Mouse (Mus musculus) Muller cell, postnatal 12 days (primary cell): ENCODE measurements at regions not wholly inside any gene's neighbourhood (a gene's known extent, or its start where the extent isn't known, plus 50 kb on each side); places are given as distances from the start of the nearest gene placed in this dataset.
"Not testable (repeated sequence)": the region's sequence is repeated elsewhere in the genome, so short reads cannot be mapped to it uniquely, and the experiment has no call there.

ENCODE experiments used
- DNase-seq: peaks from one replicate; pipeline ENCODE4 v3.0.0-alpha.2; 2015; ENCODE audit errors: inconsistent ontology term

DNA sequence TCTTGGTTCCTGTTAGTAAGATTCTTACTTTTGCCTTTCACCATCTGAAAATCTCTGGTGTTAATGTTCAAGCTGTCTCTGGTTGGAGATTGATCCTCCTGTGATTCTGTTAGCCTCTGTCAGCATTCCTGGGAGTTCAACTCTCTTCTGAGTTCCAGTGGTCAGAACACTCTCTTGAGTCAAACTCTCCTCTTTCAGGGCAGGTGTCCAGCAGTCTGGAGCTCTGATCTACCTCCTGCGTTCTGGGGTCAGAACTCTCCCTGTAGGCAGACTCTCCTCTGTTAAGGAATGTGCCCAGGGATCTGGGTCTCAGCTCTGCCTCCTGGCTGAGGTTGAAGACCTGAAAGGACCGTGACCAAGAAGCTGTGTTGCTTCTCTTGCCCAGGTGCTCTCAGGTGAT lies 581.3 kb downstream of the H2al1n start:
- DNase-seq = not testable (repeated sequence)

DNA sequence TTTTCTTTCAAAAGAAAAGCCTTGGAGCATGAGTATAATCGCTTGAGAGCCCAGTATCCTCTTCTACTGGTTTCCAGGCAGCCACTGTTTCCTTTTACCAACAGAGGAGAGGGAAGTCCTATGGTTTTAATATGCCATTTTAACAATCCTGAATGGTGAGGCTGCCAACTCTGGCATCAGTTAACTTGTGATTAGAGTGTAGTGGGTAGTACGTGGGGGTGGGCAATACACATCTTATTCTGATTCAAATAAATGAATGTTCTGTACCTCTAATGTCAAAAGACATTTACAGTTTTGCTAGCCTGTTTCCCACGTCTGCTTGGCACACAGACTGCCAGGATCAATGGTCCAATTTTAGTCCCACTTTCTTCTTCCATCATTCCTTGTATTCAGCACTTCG lies 624.9 kb downstream of the H2al1n start:
- no peak for DNase-seq

DNA sequence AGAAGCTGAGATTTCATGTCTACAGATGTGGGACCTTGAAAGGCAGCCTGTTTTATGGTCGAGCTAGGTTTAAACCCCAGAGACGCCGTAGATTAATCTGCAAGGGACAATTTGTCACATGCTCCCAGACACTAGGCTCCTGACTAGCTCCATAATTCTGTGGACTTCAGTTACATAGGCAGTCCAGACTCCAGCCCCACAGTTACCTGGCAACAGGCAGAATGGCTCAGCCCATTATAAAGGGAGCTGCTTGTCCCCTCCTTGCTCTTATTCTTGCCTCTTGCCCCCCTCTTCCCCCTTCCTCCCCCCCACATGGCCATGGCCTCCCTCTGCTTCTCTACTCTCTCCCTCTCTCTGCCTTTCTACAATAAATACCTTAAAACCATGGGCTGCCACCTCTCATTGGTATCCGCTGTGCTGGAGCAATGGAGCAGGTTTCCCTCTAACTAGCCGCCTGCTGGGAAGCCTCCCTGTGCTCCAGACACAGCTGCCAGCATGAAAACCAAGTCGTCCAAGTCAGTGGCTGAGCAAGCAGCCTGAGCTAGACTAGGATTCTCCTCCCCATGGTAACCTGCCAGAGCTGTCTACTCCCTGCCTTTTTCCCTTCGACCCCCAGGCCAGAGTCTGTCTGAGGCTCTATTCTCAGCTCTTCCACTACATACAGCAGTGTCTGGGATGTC lies 628.9 kb downstream of the H2al1n start:
- peak; percentile 55 for DNase-seq

DNA sequence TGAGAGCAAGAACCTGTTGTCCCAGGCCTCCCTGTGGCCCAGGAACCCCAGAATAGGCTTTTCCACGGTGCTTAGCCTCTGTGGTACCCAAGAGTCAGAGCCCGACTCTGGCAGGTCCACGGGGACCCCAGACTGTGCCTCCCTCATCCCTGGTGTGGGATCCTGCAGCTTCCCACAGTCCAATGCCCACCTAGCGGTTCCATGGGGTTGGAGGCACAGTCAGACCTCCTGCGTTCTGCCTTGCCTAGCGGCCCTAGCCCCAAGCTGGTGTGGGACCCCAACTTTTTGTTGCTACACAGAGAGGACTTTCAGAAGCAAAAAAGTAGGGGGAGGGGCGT lies 629.4 kb downstream of the H2al1n start:
- no peak for DNase-seq

DNA sequence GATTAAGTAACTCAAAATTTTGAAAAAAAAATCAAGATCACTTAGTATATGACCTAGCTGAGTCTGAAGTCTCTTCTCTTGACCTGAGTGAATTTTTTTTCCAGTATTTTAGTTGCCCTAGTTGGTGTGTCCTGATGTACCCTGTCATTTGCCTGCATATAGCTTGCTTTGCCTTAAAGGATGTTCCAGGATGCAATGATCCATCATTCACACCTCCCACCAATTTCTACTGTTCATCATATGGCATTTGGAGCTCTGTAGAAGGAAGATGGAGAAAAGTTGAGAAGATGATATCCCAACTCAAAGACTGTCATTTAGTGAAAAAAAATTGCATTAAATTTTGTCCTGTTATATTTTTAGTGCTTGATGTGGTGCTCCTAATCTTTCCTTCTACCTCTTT lies 634.4 kb downstream of the H2al1n start:
- no peak for DNase-seq

DNA sequence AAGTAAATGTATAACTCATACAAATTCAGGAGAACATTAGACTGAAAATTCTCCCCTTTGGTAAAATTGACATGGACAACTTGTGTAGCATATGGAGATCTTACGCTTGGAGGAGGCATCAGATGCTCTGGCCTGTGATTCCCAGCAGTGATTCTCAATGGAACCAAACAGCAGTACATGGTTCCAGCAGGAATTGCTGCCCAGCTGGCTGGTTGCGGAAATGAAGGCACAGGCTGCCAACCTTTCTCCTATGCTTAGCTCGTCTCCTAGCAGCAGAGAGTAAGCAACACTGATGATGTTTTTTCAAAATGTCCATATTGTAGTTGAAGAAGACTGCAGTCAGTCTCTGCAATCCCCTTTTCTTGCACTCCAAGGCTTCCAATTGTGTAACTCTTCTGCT lies 673.7 kb downstream of the H2al1n start:
- DNase-seq = no peak
